Mouse (Mus musculus) left cerebral cortex, adult 18-20 months (tissue): Measurements from ENCODE around the gene Hes5. TPM values are rescaled to one million over a fixed set of nuclear protein-coding genes. Genes with fewer than 3 reads are reported as not detected.

Experiments
- DNase-seq, 2 experiments: peaks; one replicate each; pipeline ENCODE4 v3.0.0; 2021 to 2022; ENCODE audit warnings: low spot score in 2 of 2, mixed read lengths in 1 of 2
- total RNA-seq, 2 experiments: library from RNA; stranded (reverse); gene quantifications; 2 replicates each; pipeline ENCODE4 v1.2.3; 2021

Hes5 gene
- total RNA-seq, 2 experiments from 2014 or later: 35.7 to 36.1 TPM

DNA sequence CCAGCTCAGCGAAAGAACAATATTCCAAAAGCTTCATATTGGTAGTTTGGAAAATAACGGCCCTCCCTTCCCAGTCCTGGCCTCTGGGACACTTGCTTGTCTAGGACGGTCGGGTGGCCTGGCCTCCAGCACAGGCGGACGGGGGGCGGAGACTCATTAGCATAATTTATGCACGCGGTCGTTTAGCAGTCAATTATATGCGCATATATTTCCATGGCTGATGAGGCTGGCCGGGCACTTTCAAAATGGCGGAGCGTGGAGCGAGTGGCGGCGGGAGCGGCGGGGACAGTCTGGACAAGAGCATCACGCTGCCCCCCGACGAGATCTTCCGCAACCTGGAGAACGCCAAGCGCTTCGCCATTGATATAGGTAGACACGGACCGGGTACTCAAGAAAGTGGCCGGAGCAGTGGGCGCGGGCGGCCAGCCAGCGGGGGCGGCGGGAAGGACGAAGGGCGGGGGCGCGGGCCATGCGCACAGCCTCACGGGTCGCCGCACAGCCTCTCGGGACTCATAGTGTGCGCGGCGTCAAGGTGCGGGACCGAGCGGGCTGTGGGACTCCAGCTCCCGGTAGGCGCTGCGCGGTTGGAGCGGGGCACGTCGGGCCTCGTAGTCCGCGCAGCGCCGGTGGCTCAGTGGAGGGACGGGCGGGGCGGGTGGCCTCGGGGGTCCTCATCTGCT lies 3.3 kb downstream of the Hes5 start, which contains the start of gene Pank4:
Gene Pank4 (plus strand): TSS at position 223 of the 680 bp plus-strand sequence.
- peak; percentile 90 to 94 for DNase-seq

DNA sequence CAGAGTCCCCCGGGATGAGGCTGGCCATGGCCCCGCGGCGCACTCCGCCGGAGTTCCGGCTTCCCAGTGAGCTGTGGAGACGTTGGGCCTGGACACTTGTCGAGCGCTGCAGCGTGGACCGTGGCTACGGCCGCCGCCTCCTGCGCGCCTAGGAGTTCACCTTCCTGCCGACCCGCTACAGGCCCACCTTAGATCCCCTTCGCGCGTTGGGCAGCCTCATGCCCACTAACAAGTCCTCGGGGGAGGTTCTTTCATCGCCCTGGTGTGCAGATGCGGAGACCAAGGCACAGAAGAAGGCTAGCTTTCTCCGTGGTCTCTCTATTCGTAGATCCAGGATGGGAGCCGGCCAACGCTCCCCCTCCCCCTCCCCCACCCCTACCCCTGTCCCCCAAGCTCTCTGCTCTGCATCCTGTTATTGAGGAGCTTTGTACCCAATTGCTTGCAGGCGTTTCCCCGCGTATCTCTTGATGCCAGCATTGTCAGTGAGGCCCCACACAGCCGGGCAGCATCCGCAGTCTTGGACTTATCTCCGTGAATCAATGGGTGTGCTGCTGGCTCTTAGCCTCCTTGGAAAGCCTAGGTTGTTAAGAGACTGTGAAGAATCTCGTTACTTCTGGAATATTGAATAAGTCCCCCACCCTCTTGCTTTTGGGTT lies 4.0 kb downstream of the Hes5 start:
- DNase-seq: peak in 1 of 2 experiments; percentile 35

DNA sequence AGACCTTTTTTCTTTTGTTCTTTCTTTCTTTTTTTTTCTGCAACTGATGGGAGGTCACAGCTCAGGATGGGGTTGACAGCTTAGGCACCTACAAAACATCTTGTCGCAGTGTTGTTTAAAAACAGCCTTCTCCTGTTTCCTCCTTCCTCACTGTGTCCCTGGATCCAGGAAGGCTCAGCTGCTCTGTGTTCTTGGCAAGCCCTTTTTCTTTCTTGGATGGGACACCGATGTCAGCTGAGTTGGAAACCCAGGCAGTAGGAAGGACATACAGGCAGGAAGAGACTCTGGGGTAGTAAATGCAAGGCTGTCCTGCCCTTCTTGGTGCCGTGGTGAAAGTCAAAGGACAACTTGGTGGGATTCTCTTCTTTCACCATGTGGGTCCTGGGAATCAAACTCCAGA lies 5.1 kb downstream of the Hes5 start:
- no peak for DNase-seq

GRCm38 (mm10) chr4:154967173-154967572 lies 6.5 kb downstream of the Hes5 start:
- peak; percentile 53 to 70 for DNase-seq

- no peak for DNase-seq
Observed at GRCm38 (mm10) chr4:154972546-154972945, 11.8 kb downstream of the Hes5 start.

DNA sequence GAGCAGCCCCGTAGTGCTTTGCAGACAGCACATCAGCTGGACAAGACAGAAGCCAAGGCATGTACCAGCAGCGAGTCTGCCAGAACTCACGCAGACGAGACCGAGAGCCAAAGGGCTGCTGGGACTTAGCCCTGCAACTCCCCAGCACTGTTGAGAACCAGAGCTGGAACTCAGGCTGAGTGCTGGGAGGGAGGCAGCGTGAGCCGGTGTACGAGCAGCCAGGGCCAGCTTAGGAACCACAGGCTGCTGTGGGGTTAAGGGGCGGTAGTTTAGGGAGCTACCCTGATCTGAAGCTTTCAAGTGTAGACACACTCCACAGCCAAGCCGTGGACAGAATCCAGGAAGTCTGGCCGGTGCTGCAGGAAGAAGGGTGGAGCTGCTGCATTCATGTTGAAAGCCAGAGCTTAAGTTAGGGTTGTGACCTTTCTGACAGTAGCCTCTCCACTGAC lies 13.5 kb downstream of the Hes5 start:
- DNase-seq: no peak

GRCm38 (mm10) chr4:154980110-154980509 lies 19.4 kb downstream of the Hes5 start:
- DNase-seq: no peak

- DNase-seq: no peak
Observed at GRCm38 (mm10) chr4:154981076-154981475, 20.4 kb downstream of the Hes5 start.

DNA sequence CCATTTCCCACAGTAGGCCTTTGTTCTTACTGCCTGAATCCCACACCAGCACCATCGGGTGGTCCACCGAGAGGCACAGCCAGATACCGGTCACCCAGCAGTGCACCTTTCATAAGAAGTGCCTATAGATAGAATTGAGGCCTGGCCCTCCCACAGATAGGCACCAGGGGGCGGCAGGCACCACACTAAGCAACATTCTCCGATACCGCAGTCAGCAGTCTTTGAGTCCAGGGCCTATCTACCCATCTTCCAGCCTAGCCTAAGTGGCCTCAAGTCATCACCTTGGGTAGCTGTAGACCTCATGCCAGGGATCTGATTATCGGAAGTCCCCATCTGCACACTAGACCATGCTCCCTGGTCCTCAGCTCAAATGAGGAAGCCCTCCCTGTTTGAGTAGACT lies 20.8 kb downstream of the Hes5 start:
- DNase-seq: peak; percentile 72 to 74

GRCm38 (mm10) chr4:154982247-154983120 lies 21.8 kb downstream of the Hes5 start:
- no peak for DNase-seq

- DNase-seq: no peak
Observed at GRCm38 (mm10) chr4:154983767-154984166, 23.0 kb downstream of the Hes5 start.

- no peak for DNase-seq
Observed at GRCm38 (mm10) chr4:154985151-154985777, 24.5 kb downstream of the Hes5 start.

GRCm38 (mm10) chr4:154986096-154986495 lies 25.4 kb downstream of the Hes5 start:
- DNase-seq: peak; percentile 70 to 82

DNA sequence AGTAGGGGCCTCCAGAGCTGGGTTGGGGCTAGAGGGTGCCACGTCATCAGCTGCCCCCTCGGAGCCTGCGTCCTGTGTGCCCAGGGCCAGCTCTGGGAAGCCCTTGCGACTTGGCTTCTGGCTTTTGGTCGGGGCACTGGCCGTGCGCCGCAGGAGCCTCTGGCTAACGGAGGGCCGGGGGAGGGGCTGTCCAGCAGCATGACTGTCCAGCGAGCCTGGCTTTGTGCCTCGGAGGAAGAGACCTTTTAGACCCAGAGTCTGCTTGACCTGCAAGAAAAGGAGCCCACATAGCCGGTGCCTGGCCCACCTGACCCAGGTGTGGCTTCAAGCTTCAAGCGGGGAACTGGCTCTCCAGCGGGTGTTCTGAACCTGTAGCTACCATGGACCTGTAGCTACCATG lies 26.0 kb downstream of the Hes5 start:
- DNase-seq: no peak

- no peak for DNase-seq
Observed at GRCm38 (mm10) chr4:154994876-154995275, 34.2 kb downstream of the Hes5 start.

DNA sequence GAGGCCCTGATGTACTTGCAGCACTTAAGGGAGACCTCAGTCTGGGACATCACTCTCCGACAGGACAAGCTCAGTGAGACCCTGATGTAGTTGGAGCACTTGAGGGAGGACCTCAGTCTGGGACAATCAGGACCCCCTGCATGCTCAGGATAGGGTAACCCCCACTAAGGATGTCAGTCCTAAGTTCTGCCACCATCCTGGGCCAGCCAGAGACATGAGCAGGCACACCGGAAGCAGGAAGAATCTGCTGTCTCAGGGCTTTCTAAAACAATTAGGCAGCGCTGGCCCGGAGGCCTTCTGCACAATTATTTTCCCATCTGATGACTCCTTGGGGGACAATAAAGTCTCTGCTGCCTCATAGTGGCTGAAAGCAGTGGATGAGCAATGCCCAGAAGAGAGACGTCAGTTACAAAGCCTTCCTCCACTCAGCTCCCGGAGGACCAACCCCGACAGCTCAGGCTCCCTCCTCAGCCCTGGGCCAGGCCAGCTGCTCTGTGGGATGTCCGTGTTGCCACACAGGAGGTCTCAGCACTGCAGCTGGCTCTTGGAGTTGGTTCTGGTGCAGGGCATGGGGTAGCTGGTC lies 35.9 kb downstream of the Hes5 start:
- no peak for DNase-seq

DNA sequence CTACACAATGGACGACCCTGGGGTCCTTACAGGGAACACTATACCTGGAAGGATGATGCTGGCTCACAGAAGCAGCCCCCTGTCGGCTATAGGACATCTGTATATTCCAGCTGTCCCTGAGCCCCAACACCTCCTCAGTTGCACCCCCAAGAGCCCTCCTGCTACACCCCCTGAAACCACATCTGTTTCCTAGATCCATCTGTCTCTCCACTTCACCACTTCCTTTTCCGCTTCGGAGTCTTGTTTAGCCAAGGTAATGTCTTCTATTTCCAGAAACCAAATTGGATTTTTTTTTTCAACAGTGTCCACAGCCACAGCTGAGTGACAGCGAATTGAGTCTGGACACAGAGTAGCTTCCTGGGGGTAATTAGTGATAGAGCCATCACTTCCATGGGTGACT lies 38.7 kb downstream of the Hes5 start:
- DNase-seq: no peak

GRCm38 (mm10) chr4:155005278-155005677 lies 44.6 kb downstream of the Hes5 start:
- DNase-seq: no peak

DNA sequence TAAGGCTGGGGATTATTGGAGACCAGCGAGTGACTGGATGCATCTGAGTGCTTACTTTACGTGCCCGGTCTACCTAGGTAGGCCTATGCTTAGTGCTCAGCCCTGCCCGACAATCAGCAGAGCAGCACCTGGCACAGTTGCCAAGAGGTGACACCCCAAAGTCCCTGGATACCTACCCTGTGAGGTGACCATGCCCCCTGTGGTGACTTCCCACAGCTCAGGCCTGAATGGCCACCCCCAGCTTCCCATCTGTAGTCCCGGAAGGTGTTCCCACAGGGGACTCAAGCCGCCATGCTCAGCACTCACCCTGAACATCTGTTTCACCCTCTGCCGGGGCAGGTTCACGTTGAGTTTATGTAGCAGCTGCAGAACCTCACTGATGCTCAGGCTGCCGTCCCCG lies 45.6 kb downstream of the Hes5 start:
- DNase-seq: no peak

DNA sequence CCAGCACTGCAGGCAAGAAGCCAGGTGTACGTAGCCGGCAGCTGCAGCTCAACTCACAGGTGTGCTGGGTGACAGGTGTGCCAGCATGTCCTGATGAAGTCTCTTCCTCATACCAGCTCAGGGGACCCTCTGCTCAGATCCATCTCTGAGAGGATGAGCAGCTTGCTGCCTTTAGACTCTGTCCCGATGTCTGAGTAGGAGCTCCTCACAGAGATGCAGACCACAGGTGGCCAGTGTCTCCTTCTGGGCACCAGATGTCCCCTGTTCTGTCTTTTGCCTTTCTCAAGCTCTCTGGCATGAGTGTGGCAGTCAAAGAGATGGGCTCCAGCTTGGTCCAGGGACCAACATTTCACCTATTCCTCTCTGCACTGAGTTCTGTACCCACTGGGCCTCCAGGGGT lies 46.9 kb downstream of the Hes5 start:
- no peak for DNase-seq

DNA sequence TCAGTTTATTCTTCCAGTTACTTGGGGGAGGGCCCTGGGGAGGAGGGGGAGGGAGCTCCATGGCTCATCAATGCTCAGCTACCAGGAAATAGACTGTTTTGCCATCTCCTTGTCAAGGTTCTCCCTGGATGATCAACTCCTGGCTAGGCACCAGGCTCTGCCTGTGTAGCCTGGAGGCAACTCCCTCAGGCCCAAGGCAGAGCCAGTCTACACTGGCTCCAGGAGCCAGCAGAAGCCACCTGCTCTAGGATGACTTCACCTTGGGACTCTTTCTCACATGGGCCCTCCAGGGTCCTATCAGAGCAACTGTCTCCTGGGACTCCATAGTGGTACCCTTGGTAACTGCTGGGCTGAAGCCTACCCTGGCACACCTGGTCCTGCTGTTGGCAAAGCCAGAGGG lies 47.4 kb downstream of the Hes5 start:
- no peak for DNase-seq
